Mouse (Mus musculus) myocyte (in vitro differentiated cells): Measurements from ENCODE around the gene Cldn12. TPM values are rescaled to one million over a fixed set of nuclear protein-coding genes. Genes with fewer than 3 reads are reported as not detected.
A peak's percentile ranks its signal among the peaks of the same experiment; 100 is the strongest.

Experiments used
- H3K27me3 ChIP-seq: one replicate; pipeline ENCODE4 v1.6.1; 2011; ENCODE audit not compliant: control insufficient read depth, insufficient read depth, insufficient read length
- H3K36me3 ChIP-seq: one replicate; pipeline ENCODE4 v1.6.1; 2011; ENCODE audit not compliant: control insufficient read depth, insufficient read depth
- H3K4me2 ChIP-seq: one replicate; pipeline ENCODE4 v1.6.1; 2011; ENCODE audit warnings: low read depth, control low read depth
- H3K4me3 ChIP-seq: one replicate; pipeline ENCODE4 v1.5.1; 2011; ENCODE audit warnings: mild to moderate bottlenecking, control low read depth, moderate library complexity
- H3K79me2 ChIP-seq: one replicate; pipeline ENCODE4 v1.6.1; 2011; ENCODE audit not compliant: control insufficient read depth, insufficient read depth
- H3ac ChIP-seq: one replicate; pipeline ENCODE4 v1.6.1; 2011; ENCODE audit not compliant: control insufficient read depth, insufficient read length
- CEBPB ChIP-seq: IDR thresholded peaks from 2 replicates; pipeline ENCODE4 v1.6.1; 2011; ENCODE audit warnings: mild to moderate bottlenecking, moderate library complexity; ENCODE audit not compliant: poor library complexity, insufficient read depth, severe bottlenecking
- E2F4 ChIP-seq: IDR thresholded peaks from one replicate; pipeline ENCODE4 v1.6.1; 2011; ENCODE audit warnings: mild to moderate bottlenecking, control low read depth, moderate library complexity; ENCODE audit not compliant: insufficient read depth
- MAX ChIP-seq: IDR thresholded peaks from one replicate; pipeline ENCODE4 v1.6.1; 2011; ENCODE audit warnings: low read depth, mild to moderate bottlenecking, control low read depth
- MYOD1 ChIP-seq, 3 experiments: IDR thresholded peaks; one replicate each; pipeline ENCODE4 v1.6.1; 2011; ENCODE audit warnings: control low read depth in 2 of 3, low read depth in 2 of 3, mild to moderate bottlenecking in 2 of 3, moderate library complexity in 1 of 3; ENCODE audit not compliant: insufficient read length in 2 of 3, control insufficient read depth in 1 of 3
- MYOG ChIP-seq, 3 experiments: IDR thresholded peaks; one replicate each; pipeline ENCODE4 v1.6.1; 2011; ENCODE audit warnings: control low read depth in 2 of 3, low read depth in 2 of 3, mild to moderate bottlenecking in 2 of 3; ENCODE audit not compliant: insufficient read length in 2 of 3, control insufficient read depth in 1 of 3, insufficient read depth in 1 of 3
- POLR2A ChIP-seq: IDR thresholded peaks from one replicate; pipeline ENCODE4 v1.6.1; 2011; ENCODE audit warnings: low read depth, mild to moderate bottlenecking, control low read depth, moderate library complexity; ENCODE audit not compliant: insufficient read length
- POLR2AphosphoS2 ChIP-seq: IDR thresholded peaks from one replicate; pipeline ENCODE4 v1.6.1; 2011; ENCODE audit warnings: low read depth, control low read depth; ENCODE audit not compliant: insufficient read length
- REST ChIP-seq: IDR thresholded peaks from one replicate; pipeline ENCODE4 v1.6.1; 2011; ENCODE audit warnings: mild to moderate bottlenecking, control low read depth, moderate library complexity; ENCODE audit not compliant: insufficient read depth, insufficient read length
- SRF ChIP-seq: IDR thresholded peaks from one replicate; pipeline ENCODE4 v1.6.1; 2011; ENCODE audit warnings: low read depth; ENCODE audit not compliant: control insufficient read depth, insufficient read length
- TCF12 ChIP-seq: IDR thresholded peaks from one replicate; pipeline ENCODE4 v1.6.1; 2011; ENCODE audit warnings: mild to moderate bottlenecking, control low read depth; ENCODE audit not compliant: poor library complexity, insufficient read depth, severe bottlenecking
- TCF3 ChIP-seq: IDR thresholded peaks from one replicate; pipeline ENCODE4 v1.6.1; 2011; ENCODE audit warnings: low read depth, control low read depth; ENCODE audit not compliant: insufficient read length
- USF1 ChIP-seq: IDR thresholded peaks from one replicate; pipeline ENCODE4 v1.6.1; 2011; ENCODE audit warnings: low read depth, mild to moderate bottlenecking, control low read depth, moderate library complexity
- polyA plus RNA-seq: library from polyadenylated mRNA; unstranded; fragments of >200 nt; fragmentation: generic; extraction: Trizol; gene quantifications from one replicate; pipeline ENCODE4 v1.2.1, GENCODE M21; 2012; ENCODE audit warnings: missing spikeins

Cldn12 gene
- polyA plus RNA-seq, 1 experiment = 15.0 TPM

DNA sequence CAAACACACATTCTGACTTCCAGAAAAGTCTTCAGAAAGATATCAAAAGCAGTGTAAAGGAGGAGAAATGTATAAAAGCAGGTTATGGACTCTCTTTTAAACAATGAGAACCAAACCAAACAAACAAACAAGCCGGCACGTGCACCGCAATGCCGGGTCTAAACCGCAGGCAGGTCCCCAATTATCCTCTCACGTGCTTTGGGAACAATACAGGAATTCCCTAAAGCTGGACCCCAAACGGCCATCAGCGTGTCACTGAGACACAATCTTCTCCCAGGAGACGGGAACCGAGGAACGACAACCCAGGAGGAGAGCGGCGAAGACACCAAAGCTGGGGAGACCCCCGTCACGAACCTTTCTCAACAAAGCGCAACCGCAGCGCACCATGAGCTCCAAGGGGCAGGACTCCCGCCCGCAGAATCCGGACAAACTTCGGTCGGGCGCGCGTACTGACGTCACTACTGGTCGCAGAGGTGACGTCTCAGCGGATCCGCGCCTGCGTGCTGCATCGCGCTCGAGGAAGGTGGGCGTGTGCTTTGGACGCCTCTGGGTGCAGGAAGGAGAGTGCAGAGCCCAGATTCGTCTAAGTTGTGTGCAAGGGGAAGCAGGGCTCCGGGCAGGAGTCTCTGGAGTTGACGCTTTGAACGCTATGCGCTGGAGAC lies 44.5 kb upstream of the Cldn12 start, which contains the start of gene Gtpbp10:
Gene Gtpbp10 (minus strand): TSS at position 460 of the 662 bp plus-strand sequence.
- Histone ChIP-seq H3ac (peak within 1 kb of the TSS; percentile 1), H3K4me2 (peak within 1 kb of the TSS; percentile 88), H3K79me2 (peaks cover 12% of the 10 kb centered on the region), H3K27me3 (no peaks in the 10 kb centered on the region), H3K36me3 (no peaks in the 10 kb centered on the region), H3K4me3 (peak within 1 kb of the TSS; percentile 52)
- TF ChIP-seq TCF3 (no peak), E2F4 (peak; percentile 19), CEBPB (no peak), POLR2AphosphoS2 (peak; percentile 64), SRF (peak; percentile 63), MAX (no peak), MYOG (IDR thresholded peaks at IDR 0.05; ENCODE audit: control insufficient read depth in 1 of 3, insufficient read depth in 1 of 3, insufficient read length in 2 of 3, low read depth in 2 of 3) (no peak), MYOD1 (IDR thresholded peaks at IDR 0.05; ENCODE audit: control insufficient read depth in 1 of 3, insufficient read length in 2 of 3, low read depth in 2 of 3) (peak in 1 of 3 experiments; percentile 46), REST (no peak), TCF12 (no peak), USF1 (no peak), POLR2A (peak; percentile 82)

DNA sequence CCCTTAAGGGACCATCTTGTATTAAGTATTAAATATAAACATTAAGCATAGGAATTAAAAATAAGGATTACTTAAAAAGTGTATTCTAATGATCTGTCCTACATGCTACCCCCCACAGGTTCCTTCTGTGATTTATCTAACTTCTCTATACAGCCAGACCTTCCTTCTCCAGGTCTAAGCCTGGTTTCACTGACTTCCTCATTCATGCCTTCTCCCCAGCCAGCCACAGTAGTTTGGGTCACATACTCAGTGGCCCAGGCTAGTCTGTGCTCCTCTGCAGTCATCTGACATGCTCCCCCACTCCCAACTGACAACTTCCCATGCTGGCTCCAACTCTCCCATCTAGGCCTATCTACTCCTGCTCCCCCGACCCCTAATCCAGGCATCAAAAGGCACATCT lies 36.4 kb upstream of the Cldn12 start:
- H3K36me3 ChIP-seq = peaks cover 18% of the 10 kb centered on the region
- no peak for TF ChIP-seq MYOD1 (IDR thresholded peaks at IDR 0.05; ENCODE audit: control insufficient read depth in 1 of 3, insufficient read length in 2 of 3, low read depth in 2 of 3)
- TF ChIP-seq POLR2A = no peak
- no peak for TF ChIP-seq CEBPB
- no peaks in the 10 kb centered on the region for H3K27me3 ChIP-seq

GRCm38 (mm10) chr5:5540385-5540784 lies 25.6 kb upstream of the Cldn12 start:
- Histone ChIP-seq H3K4me2 (peak overlapping the region; percentile 22), H3K27me3 (no peaks in the 10 kb centered on the region), H3ac (no peak overlapping the region), H3K36me3 (peaks cover 16% of the 10 kb centered on the region), H3K79me2 (no peaks in the 10 kb centered on the region), H3K4me3 (no peak overlapping the region)
- TF ChIP-seq MYOD1 (IDR thresholded peaks at IDR 0.05; ENCODE audit: control insufficient read depth in 1 of 3, insufficient read length in 2 of 3, low read depth in 2 of 3) (no peak), POLR2A (no peak), E2F4 (no peak), TCF3 (no peak), REST (no peak), USF1 (no peak), SRF (no peak), MAX (no peak), POLR2AphosphoS2 (no peak), TCF12 (no peak), MYOG (IDR thresholded peaks at IDR 0.05; ENCODE audit: control insufficient read depth in 1 of 3, insufficient read depth in 1 of 3, insufficient read length in 2 of 3, low read depth in 2 of 3) (no peak), CEBPB (no peak)

More for the DNA sequence above, 36.4 kb upstream of the Cldn12 start:
- Histone ChIP-seq H3K4me3 (no peak overlapping the region), H3ac (no peak overlapping the region), H3K4me2 (no peak overlapping the region), H3K79me2 (no peaks in the 10 kb centered on the region)

DNA sequence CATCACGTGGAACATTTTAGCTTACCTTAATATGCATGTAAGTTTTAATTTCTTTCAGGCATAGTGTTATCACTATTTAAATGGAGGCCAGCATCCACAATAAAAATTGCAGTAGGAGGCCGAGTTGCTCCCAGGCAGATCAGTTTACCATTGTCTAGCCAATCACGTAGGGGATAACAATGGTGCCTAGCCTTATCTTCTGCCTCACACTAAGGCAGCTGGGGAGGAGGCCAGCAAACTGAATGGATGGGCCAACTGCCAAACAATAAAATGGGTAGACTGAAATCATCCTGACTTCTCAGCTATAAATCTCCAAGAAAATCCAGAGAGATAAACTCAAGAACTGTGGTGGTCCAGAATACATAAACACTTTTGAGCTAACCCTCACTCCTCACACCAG lies 25.0 kb upstream of the Cldn12 start:
- Histone ChIP-seq H3K36me3 (peaks cover 16% of the 10 kb centered on the region), H3ac (no peak overlapping the region), H3K27me3 (no peaks in the 10 kb centered on the region), H3K4me3 (no peak overlapping the region), H3K79me2 (no peaks in the 10 kb centered on the region), H3K4me2 (peak overlapping the region; percentile 22)
- TF ChIP-seq MYOD1 (IDR thresholded peaks at IDR 0.05; ENCODE audit: control insufficient read depth in 1 of 3, insufficient read length in 2 of 3, low read depth in 2 of 3) (no peak), USF1 (no peak), POLR2A (no peak), MAX (no peak), E2F4 (no peak), MYOG (IDR thresholded peaks at IDR 0.05; ENCODE audit: control insufficient read depth in 1 of 3, insufficient read depth in 1 of 3, insufficient read length in 2 of 3, low read depth in 2 of 3) (no peak), TCF12 (no peak), POLR2AphosphoS2 (no peak), SRF (no peak), REST (no peak), TCF3 (no peak)

DNA sequence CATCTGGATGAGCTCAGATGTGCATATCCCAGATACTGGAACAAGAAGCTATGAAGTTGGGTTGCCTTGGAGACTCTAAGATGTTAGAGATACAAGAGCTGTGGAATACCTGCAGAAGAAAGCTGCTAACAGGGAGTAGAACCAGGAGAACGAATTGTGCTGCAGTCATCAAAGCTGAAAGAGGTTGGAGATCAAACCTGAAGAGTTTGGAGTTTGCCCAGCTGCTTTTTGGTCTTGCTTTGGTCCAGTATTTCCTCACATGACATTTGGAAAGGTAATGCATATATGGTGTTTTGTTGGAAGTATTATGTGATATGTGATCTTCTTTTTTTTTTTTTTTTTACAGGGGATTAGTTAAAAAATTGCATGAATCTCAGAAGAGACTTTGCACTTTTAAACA lies 21.4 kb upstream of the Cldn12 start:
- H3K4me2 ChIP-seq = no peak overlapping the region
- no peak for TF ChIP-seq E2F4

More for the DNA sequence above, 21.4 kb upstream of the Cldn12 start:
- H3K36me3 ChIP-seq = peaks cover 5% of the 10 kb centered on the region
- H3K27me3 ChIP-seq = no peaks in the 10 kb centered on the region
- no peaks in the 10 kb centered on the region for H3K79me2 ChIP-seq
- H3K4me3 ChIP-seq = no peak overlapping the region
- H3ac ChIP-seq = no peak overlapping the region
